Mouse (Mus musculus): ENCODE data around the gene Asb2.

GRCm38 (mm10) chr12:103292366-103292765 is 63.4 kb downstream of the Asb2 start:
- TF ChIP-seq CTCF (IDR thresholded peaks at IDR 0.05; ENCODE audit: extremely low read depth, insufficient read depth, low read length) (no peak), POLR2A (IDR thresholded peaks at IDR 0.05; ENCODE audit: extremely low read depth, insufficient read depth, low read length) (no peak)

Data from cortical plate, adult 2 months (tissue).